Mouse (Mus musculus) thymus, adult 2 months (tissue): Measurements from ENCODE around the gene Rab40c.

Experiments used
- CTCF ChIP-seq: fragments of 200-500 bp; IDR thresholded peaks from 2 replicates; pipeline ENCODE4 v1.5.1; 2012; ENCODE audit warnings: mild to moderate bottlenecking, control low read depth, low read length, moderate library complexity, borderline replicate concordance; ENCODE audit not compliant: control insufficient read depth, poor library complexity, insufficient read depth; ENCODE audit errors: extremely low read depth
- POLR2A ChIP-seq: fragments of 200-500 bp; IDR thresholded peaks from 2 replicates; pipeline ENCODE4 v1.6.1; 2012; ENCODE audit warnings: mild to moderate bottlenecking, low read length, control low read depth, moderate library complexity; ENCODE audit not compliant: control insufficient read depth, poor library complexity, insufficient read depth; ENCODE audit errors: extremely low read depth

DNA sequence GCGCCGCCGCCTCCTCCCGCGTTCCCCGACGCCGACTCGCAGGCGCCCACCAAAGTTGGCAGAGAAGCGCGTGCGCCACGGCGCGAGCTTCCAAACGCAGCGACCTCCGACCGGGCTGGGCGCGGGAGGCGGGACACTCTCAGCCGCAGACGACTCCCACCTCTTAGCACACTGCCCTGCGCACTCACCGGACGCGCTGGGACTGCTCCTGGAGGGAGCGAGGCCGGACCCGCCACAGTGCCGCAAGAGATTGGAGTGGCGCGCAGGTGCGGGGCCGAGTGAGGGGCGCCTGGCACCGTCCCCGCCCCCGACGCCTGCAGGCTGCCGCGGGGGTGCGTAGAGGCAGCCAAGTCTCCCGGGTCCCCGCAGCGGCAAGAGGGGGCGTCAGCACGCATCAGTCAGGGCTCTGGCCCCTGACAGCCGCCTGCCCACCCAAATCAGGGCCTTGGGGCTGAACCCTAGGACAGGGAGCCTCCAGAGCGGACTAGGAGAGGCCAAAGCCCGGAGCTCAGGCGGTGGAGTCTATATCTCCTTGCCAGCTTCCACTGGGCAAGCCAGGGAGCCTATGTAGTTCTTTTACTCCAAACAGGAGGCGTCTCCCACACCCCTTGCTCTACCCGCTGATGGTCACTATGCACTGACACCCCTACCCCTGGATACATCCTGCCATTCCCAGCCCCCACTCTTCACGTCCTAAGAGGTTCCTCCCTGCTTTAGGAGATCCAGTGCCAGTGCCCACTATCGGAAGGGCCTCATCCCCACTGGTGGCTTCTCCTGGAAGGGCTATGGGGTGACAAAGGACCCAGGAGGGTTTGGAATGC is 32.5 kb upstream of the Rab40c start, which contains the start of gene A930017K11Rik:
- no peak for TF ChIP-seq CTCF
- no peak for TF ChIP-seq POLR2A
